Mouse (Mus musculus): ENCODE measurements around the gene Trim67. TPM values are rescaled to one million over a fixed set of nuclear protein-coding genes. Genes with fewer than 3 reads are reported as not detected.
"Not testable (repeated sequence)": the region's sequence is repeated elsewhere in the genome, so short reads cannot be mapped to it uniquely, and the experiment has no call there.

Gene Trim67
- polyA plus RNA-seq, 1 experiment from 2014 or later, result 0.10 TPM

DNA sequence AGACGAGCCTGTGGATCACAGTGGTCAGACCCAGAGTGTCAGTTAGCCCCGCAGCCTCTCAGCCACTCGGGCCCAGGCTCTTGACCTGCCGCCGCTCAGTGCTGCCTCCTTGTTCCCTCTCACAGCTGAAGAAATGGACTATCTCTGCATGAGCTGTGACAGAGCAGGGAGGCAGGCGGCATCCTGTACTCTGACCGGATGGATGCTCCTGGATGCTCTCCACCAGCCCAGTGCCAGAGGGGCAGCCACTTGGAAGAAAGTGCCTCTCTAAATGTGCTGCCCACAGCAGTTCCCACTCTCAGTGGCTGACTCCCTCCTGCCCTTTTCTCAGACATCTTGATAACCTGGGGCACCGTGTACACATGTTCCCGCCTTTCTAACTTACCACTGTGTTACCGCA, 48.9 kb downstream of the Trim67 start:
- no peak for DNase-seq (ENCODE audit: low spot score)
- peaks cover 7% of the 10 kb centered on the region; the same call in 1 of the 2 replicates for H3K4me1 ChIP-seq
- H3K27ac ChIP-seq, result no peak overlapping the region
- H3K9me3 ChIP-seq, result no peaks in the 10 kb centered on the region
- 90% methylated on average over 10 of the region's 10 CpGs for WGBS
- no peaks in the 10 kb centered on the region for H3K27me3 ChIP-seq (ENCODE audit: insufficient read depth, poor library complexity, severe bottlenecking)
- H3K4me3 ChIP-seq, result no peak overlapping the region
- peaks cover 75% of the 10 kb centered on the region for H3K36me3 ChIP-seq

- peaks cover 68% of the 10 kb centered on the region for H3K36me3 ChIP-seq
- WGBS, result 72% methylated on average over 1 of the region's 1 CpGs
- H3K27ac ChIP-seq, result not testable (repeated sequence)
Measured at GRCm38 (mm10) chr8:124842929-124843328, 50.0 kb downstream of the Trim67 start.

GRCm38 (mm10) chr8:124845131-124845530, 52.2 kb downstream of the Trim67 start:
- H3K36me3 ChIP-seq, result peaks cover 46% of the 10 kb centered on the region

More at GRCm38 (mm10) chr8:124842929-124843328, 50.0 kb downstream of the Trim67 start:
- H3K4me3 ChIP-seq; H3K9me3 ChIP-seq; H3K4me1 ChIP-seq; DNase-seq (ENCODE audit: low spot score); H3K27me3 ChIP-seq (ENCODE audit: insufficient read depth, poor library complexity, severe bottlenecking): not testable (repeated sequence)

GRCm38 (mm10) chr8:124845573-124845972, 52.7 kb downstream of the Trim67 start:
- Histone ChIP-seq H3K27ac (no peak overlapping the region), H3K27me3 (ENCODE audit: insufficient read depth, poor library complexity, severe bottlenecking) (no peaks in the 10 kb centered on the region), H3K4me1 (peaks cover 7% of the 10 kb centered on the region; the same call in 1 of the 2 replicates), H3K4me3 (no peak overlapping the region), H3K9me3 (no peaks in the 10 kb centered on the region), H3K36me3 (peaks cover 42% of the 10 kb centered on the region)
- WGBS, result 89% methylated on average over 5 of the region's 5 CpGs
- no peak for DNase-seq (ENCODE audit: low spot score)

More at GRCm38 (mm10) chr8:124845131-124845530, 52.2 kb downstream of the Trim67 start:
- DNase-seq (ENCODE audit: low spot score), result no peak
- no peaks in the 10 kb centered on the region for H3K27me3 ChIP-seq (ENCODE audit: insufficient read depth, poor library complexity, severe bottlenecking)
- peaks cover 7% of the 10 kb centered on the region; the same call in 1 of the 2 replicates for H3K4me1 ChIP-seq
- H3K9me3 ChIP-seq, result no peaks in the 10 kb centered on the region
- no peak overlapping the region for H3K4me3 ChIP-seq
- 62% methylated on average over 3 of the region's 3 CpGs for WGBS
- H3K27ac ChIP-seq, result no peak overlapping the region

- Histone ChIP-seq H3K36me3 (peaks cover 63% of the 10 kb centered on the region), H3K27me3 (ENCODE audit: insufficient read depth, poor library complexity, severe bottlenecking) (no peaks in the 10 kb centered on the region), H3K4me1 (0 out of 2 replicates have a peak, but pooled peaks cover 2% of the 10 kb centered on the region), H3K9me3 (no peaks in the 10 kb centered on the region), H3K27ac (no peak overlapping the region), H3K4me3 (no peak overlapping the region)
- no peak for DNase-seq (ENCODE audit: low spot score)
- 100% methylated on average over 1 of the region's 1 CpGs for WGBS
Measured at GRCm38 (mm10) chr8:124853511-124853910, 60.6 kb downstream of the Trim67 start.

DNA sequence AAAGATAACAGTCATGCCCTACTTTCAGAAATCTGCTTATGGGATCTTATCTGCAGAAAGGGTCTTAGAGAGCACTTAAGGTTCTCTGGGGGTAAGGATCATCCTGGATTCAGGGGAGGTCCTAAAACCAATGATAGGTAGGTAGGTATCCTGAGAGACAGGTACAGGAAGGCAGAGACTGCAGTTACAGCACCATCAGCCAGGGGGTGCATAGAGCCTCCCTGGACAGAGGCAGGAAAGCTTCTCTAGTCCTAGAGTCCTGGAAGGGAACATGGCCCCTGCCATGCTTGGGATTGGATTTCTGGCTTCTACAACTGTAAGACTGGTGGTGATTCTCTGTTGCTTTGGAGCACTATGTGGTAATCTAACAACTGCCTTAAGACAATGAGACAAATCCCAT, 66.6 kb downstream of the Trim67 start:
- Histone ChIP-seq H3K4me1 (peaks cover 42% of the 10 kb centered on the region), H3K27ac (peak overlapping the region; percentile 81; the same call in 1 of the 2 replicates), H3K27me3 (ENCODE audit: insufficient read depth, poor library complexity, severe bottlenecking) (no peaks in the 10 kb centered on the region), H3K36me3 (peaks cover 65% of the 10 kb centered on the region), H3K4me3 (no peak overlapping the region), H3K9me3 (no peaks in the 10 kb centered on the region)
- DNase-seq (ENCODE audit: low spot score), result no peak

DNA sequence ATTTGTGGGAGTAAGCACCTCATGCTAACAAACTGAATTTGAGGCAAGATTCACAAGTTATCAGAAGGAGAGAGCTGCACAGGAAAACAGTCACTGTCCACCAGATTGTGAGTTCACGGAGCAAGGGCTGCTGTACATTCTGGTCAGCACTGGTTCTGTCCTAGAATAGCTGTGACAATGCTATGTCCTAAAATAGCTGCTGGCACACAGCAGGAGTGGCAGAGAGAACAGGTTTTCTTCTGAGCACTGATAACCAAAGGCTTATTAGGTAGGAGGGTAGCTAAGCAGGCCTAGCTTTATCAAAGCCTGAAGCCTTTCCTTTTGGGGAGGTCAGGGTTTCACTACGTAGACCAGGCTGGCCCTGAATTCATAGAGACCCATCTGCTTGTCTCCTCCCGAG, 67.3 kb downstream of the Trim67 start:
- DNase-seq (ENCODE audit: low spot score), result no peak
- Histone ChIP-seq H3K4me1 (peaks cover 43% of the 10 kb centered on the region), H3K27ac (peak overlapping the region; percentile 81), H3K9me3 (no peaks in the 10 kb centered on the region), H3K27me3 (ENCODE audit: insufficient read depth, poor library complexity, severe bottlenecking) (no peaks in the 10 kb centered on the region), H3K36me3 (peaks cover 58% of the 10 kb centered on the region), H3K4me3 (no peak overlapping the region)
- WGBS, result 51% methylated on average over 3 of the region's 3 CpGs

- Histone ChIP-seq H3K36me3 (peaks cover 40% of the 10 kb centered on the region), H3K4me3 (peak within 1 kb of the TSS; percentile 99), H3K4me1 (peaks cover 61% of the 10 kb centered on the region), H3K27me3 (ENCODE audit: insufficient read depth, poor library complexity, severe bottlenecking) (no peaks in the 10 kb centered on the region), H3K27ac (peak within 1 kb of the TSS; percentile 99), H3K9me3 (no peaks in the 10 kb centered on the region)
- peak; percentile 96 for DNase-seq (ENCODE audit: low spot score)
- WGBS, result 1% methylated on average over 55 of the region's 55 CpGs
Measured at GRCm38 (mm10) chr8:124862321-124863162, 69.7 kb downstream of the Trim67 start, which contains the start of the genes Gnpat and 2810004N23Rik. Gnpat (plus strand) TSS chr8:124863033. 2810004N23Rik (minus strand) TSS chr8:124863120.

- Histone ChIP-seq H3K27me3 (ENCODE audit: insufficient read depth, poor library complexity, severe bottlenecking) (no peaks in the 10 kb centered on the region), H3K36me3 (peaks cover 33% of the 10 kb centered on the region), H3K9me3 (no peaks in the 10 kb centered on the region), H3K4me3 (peak overlapping the region; percentile 99), H3K4me1 (peaks cover 68% of the 10 kb centered on the region), H3K27ac (peak overlapping the region; percentile 99)
- WGBS, result 0% methylated on average over 33 of the region's 33 CpGs
- DNase-seq (ENCODE audit: low spot score), result no peak
Measured at GRCm38 (mm10) chr8:124863163-124863677, 70.3 kb downstream of the Trim67 start.

- Histone ChIP-seq H3K9me3 (no peaks in the 10 kb centered on the region), H3K27ac (peak overlapping the region; percentile 99), H3K4me1 (peaks cover 70% of the 10 kb centered on the region), H3K36me3 (peaks cover 28% of the 10 kb centered on the region), H3K4me3 (peak overlapping the region; percentile 99), H3K27me3 (ENCODE audit: insufficient read depth, poor library complexity, severe bottlenecking) (no peaks in the 10 kb centered on the region)
- WGBS, result 20% methylated on average over 8 of the region's 8 CpGs
- DNase-seq (ENCODE audit: low spot score), result no peak
Measured at GRCm38 (mm10) chr8:124863729-124864128, 70.8 kb downstream of the Trim67 start.

- no peak for DNase-seq (ENCODE audit: low spot score)
- Histone ChIP-seq H3K27ac (0 out of 2 replicates have a peak overlapping the region, but pooled peaks have one; percentile 10), H3K4me1 (peaks cover 50% of the 10 kb centered on the region), H3K27me3 (ENCODE audit: insufficient read depth, poor library complexity, severe bottlenecking) (no peaks in the 10 kb centered on the region), H3K36me3 (peaks cover 13% of the 10 kb centered on the region), H3K4me3 (0 out of 2 replicates have a peak overlapping the region, but pooled peaks have one; percentile 1), H3K9me3 (no peaks in the 10 kb centered on the region)
- 33% methylated on average over 3 of the region's 3 CpGs for WGBS
Measured at GRCm38 (mm10) chr8:124866669-124867068, 73.8 kb downstream of the Trim67 start.

GRCm38 (mm10) chr8:124867126-124867525, 74.2 kb downstream of the Trim67 start:
- DNase-seq (ENCODE audit: low spot score), result no peak
- H3K4me1 ChIP-seq, result peaks cover 52% of the 10 kb centered on the region

GRCm38 (mm10) chr8:124869708-124870107, 76.8 kb downstream of the Trim67 start:
- H3K36me3 ChIP-seq, result peaks cover 41% of the 10 kb centered on the region
- no peak for DNase-seq (ENCODE audit: low spot score)
- H3K4me3 ChIP-seq, result no peak overlapping the region
- H3K9me3 ChIP-seq, result no peaks in the 10 kb centered on the region
- no peak overlapping the region for H3K27ac ChIP-seq
- no peaks in the 10 kb centered on the region for H3K27me3 ChIP-seq (ENCODE audit: insufficient read depth, poor library complexity, severe bottlenecking)
- peaks cover 55% of the 10 kb centered on the region for H3K4me1 ChIP-seq
- WGBS, result 62% methylated on average over 6 of the region's 6 CpGs

More at GRCm38 (mm10) chr8:124867126-124867525, 74.2 kb downstream of the Trim67 start:
- H3K27me3 ChIP-seq (ENCODE audit: insufficient read depth, poor library complexity, severe bottlenecking), result no peaks in the 10 kb centered on the region
- H3K4me3 ChIP-seq, result 0 out of 2 replicates have a peak overlapping the region, but pooled peaks have one; percentile 1
- peak overlapping the region; percentile 49; the same call in 1 of the 2 replicates for H3K27ac ChIP-seq
- no peaks in the 10 kb centered on the region for H3K9me3 ChIP-seq
- 24% methylated on average over 2 of the region's 2 CpGs for WGBS
- peaks cover 17% of the 10 kb centered on the region for H3K36me3 ChIP-seq
